Mouse (Mus musculus) liver, adult 2 months (tissue): ENCODE data around the gene Zmiz1. TPM values are rescaled to one million over a fixed set of nuclear protein-coding genes. Genes with fewer than 3 reads are reported as not detected.

Experiments used
- DNase-seq: peaks from one replicate; pipeline ENCODE4 v3.0.0-alpha.2; 2011; ENCODE audit warnings: low read depth, low spot score; ENCODE audit errors: extremely low read depth
- H3K27ac ChIP-seq: fragments of 200-500 bp; replicated peaks from 2 replicates; pipeline ENCODE4 v1.5.1; 2012; ENCODE audit warnings: low read depth, mild to moderate bottlenecking, control low read depth, inconsistent platforms, low read length; ENCODE audit not compliant: insufficient read depth
- H3K27me3 ChIP-seq: fragments of 200-500 bp; 2 replicates; pipeline ENCODE4 v1.6.1; 2012; ENCODE audit warnings: mild to moderate bottlenecking, moderate library complexity, low read length, inconsistent platforms; ENCODE audit not compliant: control insufficient read depth, insufficient read depth
- H3K36me3 ChIP-seq: fragments of 200-500 bp; 2 replicates; pipeline ENCODE4 v1.6.1; 2012; ENCODE audit warnings: low read length, inconsistent platforms; ENCODE audit not compliant: control insufficient read depth, insufficient read depth
- H3K4me1 ChIP-seq: fragments of 200-500 bp; 2 replicates; pipeline ENCODE4 v1.6.1; 2011; ENCODE audit warnings: low read length; ENCODE audit not compliant: control insufficient read depth, insufficient read depth
- H3K4me3 ChIP-seq: fragments of 200-500 bp; 2 replicates; pipeline ENCODE4 v1.5.1; 2011; ENCODE audit warnings: low read depth, mild to moderate bottlenecking, control low read depth, low read length, moderate library complexity; ENCODE audit not compliant: insufficient read depth
- H3K79me2 ChIP-seq: fragments of 200-500 bp; 2 replicates; pipeline ENCODE4 v1.6.1; 2012; ENCODE audit warnings: inconsistent platforms, mild to moderate bottlenecking, low read length, moderate library complexity; ENCODE audit not compliant: control insufficient read depth, insufficient read depth
- H3K9ac ChIP-seq: fragments of 200-500 bp; 2 replicates; pipeline ENCODE4 v1.6.1; 2012; ENCODE audit warnings: low read depth, mild to moderate bottlenecking, control low read depth, inconsistent platforms, low read length
- CTCF ChIP-seq: fragments of 200-500 bp; IDR thresholded peaks from 2 replicates; pipeline ENCODE4 v1.5.1; 2011; ENCODE audit warnings: low read depth, low read length, control low read depth
- POLR2A ChIP-seq: fragments of 200-500 bp; IDR thresholded peaks from 2 replicates; pipeline ENCODE4 v1.6.1; 2011; ENCODE audit warnings: low read length, control low read depth; ENCODE audit not compliant: insufficient read depth; ENCODE audit errors: extremely low read depth
- WGBS: fragments of 180-500 bp; shearing (Covaris S2); methylation state at CpG from one replicate; pipeline ENCODE4 v1.1.7; 2018; 5-methylcytosine and 5-hydroxymethylcytosine counted together
- polyA plus RNA-seq: library from polyadenylated mRNA; depleted of rRNA; stranded (reverse); fragments of >200 nt; gene quantifications from 2 replicates; pipeline ENCODE4 v1.2.3, GENCODE M21; 2012
- total RNA-seq: library from RNA; depleted of rRNA; stranded (reverse); fragments of >200 nt; gene quantifications from 2 replicates; pipeline ENCODE4 v1.2.3, GENCODE M21; 2014

Zmiz1 gene
- total and polyA plus RNA-seq, 2 experiments: 5.3 to 10.2 TPM

DNA sequence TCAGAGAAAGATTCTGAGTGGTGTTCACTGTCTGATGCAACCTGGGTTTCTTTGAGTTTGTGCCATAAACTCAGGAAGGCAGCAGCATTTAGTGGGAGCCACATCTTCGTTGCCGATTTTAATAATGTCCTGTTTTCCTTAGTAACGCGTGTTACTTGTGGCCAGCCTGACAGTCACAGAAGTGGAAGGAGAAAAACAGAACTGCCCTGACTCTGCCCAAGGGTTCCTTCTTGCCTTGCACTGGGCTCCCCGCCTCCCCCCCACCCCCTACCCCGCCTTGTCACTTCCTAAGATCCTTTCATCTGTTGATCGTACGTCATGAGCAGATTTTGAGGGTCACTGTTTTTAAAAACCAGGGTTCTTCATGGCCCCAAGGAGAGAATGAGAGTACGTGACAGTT, 88.9 kb downstream of the Zmiz1 start:
- no peak for DNase-seq
- H3K36me3 ChIP-seq: no peaks in the 10 kb centered on the region
- no peak overlapping the region for H3K9ac ChIP-seq
- peaks cover 19% of the 10 kb centered on the region for H3K79me2 ChIP-seq
- peaks cover 32% of the 10 kb centered on the region for H3K4me1 ChIP-seq
- no peaks in the 10 kb centered on the region for H3K27me3 ChIP-seq
- WGBS: 88% methylated on average over 9 of the region's 9 CpGs
- no peak overlapping the region for H3K4me3 ChIP-seq
- H3K27ac ChIP-seq: peak overlapping the region; percentile 7; the same call in 1 of the 2 replicates
- no peak for TF ChIP-seq CTCF
- TF ChIP-seq POLR2A: no peak

DNA sequence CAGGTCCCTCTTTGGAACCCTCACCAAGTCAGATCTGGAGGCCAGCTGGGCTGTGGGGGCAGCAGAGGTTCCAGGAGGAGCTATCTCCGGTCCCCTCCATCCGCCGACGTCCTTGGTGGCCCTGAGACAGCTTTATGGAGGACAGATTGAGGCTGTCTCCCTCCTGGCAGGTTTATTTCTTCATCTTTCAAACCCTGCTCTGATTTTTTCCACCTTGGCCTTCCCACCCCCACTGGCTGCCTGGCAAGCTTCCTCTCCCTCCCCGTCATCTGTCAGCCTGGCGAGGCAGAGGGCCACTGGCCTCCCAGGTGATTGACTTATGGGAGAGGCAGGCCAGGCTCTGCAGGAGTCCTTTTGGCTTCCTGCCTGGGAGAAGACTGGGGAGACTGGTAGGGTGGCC, 89.7 kb downstream of the Zmiz1 start:
- no peak overlapping the region for H3K4me3 ChIP-seq
- H3K27me3 ChIP-seq: no peaks in the 10 kb centered on the region
- 60% methylated on average over 6 of the region's 6 CpGs for WGBS
- peak overlapping the region; percentile 24; the same call in 1 of the 2 replicates for H3K9ac ChIP-seq
- no peaks in the 10 kb centered on the region for H3K36me3 ChIP-seq
- peak; percentile 81 for DNase-seq
- no peak for TF ChIP-seq CTCF
- no peak for TF ChIP-seq POLR2A
- no peak overlapping the region; the same call in 1 of the 2 replicates for H3K27ac ChIP-seq
- H3K4me1 ChIP-seq: peaks cover 27% of the 10 kb centered on the region
- H3K79me2 ChIP-seq: peaks cover 20% of the 10 kb centered on the region

DNA sequence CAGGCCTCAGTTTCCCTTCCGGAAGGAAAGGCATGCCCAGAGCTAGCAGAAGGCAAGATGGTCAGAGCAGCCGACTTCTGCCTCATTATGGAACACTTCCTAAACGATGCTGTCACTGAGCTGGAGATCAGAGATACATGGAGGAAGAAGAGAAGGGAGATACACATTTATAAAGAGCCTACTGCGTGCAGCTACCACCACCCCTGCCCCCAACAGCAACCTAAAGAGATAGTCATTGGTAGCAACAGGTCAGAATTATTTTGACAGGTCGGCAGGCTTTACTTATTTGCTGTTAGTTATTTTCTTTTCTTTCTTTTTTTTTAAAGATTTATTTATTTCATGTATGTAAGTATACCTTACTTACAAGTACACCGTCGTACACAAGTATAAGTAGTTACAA, 90.1 kb downstream of the Zmiz1 start:
- Histone ChIP-seq H3K36me3 (peaks cover 2% of the 10 kb centered on the region; the same call in 1 of the 2 replicates), H3K27ac (no peak overlapping the region), H3K79me2 (peaks cover 20% of the 10 kb centered on the region), H3K27me3 (no peaks in the 10 kb centered on the region), H3K4me3 (no peak overlapping the region), H3K4me1 (peaks cover 25% of the 10 kb centered on the region), H3K9ac (no peak overlapping the region)
- no peak for DNase-seq
- 90% methylated on average over 7 of the region's 7 CpGs for WGBS
- TF ChIP-seq CTCF (no peak), POLR2A (no peak)

DNA sequence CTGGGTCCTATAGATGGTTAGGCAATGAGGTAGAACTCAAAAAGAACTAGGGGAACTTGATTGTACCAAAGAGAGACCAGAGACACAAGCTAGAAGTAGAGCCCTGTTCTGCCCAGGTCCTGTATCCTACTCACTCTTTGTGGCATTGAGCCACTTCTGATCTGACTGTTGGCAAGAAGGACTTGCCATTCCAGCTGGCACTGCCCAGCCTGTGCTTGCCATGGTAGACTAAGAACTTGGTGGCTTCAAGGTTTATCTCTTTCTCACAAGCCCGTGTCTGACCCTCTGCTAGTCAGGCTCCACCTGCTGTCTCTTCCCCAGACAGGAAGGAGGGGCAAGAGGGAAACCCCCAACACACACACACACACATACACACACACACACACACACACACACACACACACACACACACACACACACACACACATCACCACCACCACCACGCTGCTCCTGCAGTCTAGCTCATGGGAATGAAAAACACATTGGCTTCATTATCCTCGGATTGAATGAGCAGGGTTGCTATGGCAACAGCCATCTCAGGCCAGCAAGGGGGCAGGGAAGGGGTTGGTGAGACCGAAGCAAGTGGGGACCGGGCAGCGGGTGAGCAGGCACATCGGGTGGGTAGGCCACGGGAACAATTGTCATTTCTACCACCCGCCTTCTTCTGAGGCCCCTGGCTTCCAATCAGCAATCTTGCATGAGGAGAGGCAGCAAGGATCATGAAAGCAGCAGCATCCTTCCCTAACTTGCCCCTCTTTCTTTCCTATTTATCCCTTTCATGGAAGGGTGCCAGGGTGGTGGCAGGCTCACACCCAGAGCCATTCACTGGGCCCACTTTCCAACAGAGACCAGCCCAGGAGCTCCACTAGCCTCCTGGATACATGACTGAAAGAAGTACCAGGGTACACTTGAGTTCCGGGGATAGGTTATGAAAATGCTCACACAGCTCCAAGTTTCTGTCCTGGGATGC, 91.2 kb downstream of the Zmiz1 start:
- Histone ChIP-seq H3K36me3 (peaks cover 2% of the 10 kb centered on the region; the same call in 1 of the 2 replicates), H3K27ac (no peak overlapping the region), H3K4me1 (peaks cover 25% of the 10 kb centered on the region), H3K4me3 (no peak overlapping the region), H3K79me2 (peaks cover 25% of the 10 kb centered on the region), H3K9ac (no peak overlapping the region), H3K27me3 (no peaks in the 10 kb centered on the region)
- DNase-seq: peak; percentile 78
- TF ChIP-seq POLR2A (no peak), CTCF (no peak)
- WGBS: 81% methylated on average over 10 of the region's 10 CpGs

DNA sequence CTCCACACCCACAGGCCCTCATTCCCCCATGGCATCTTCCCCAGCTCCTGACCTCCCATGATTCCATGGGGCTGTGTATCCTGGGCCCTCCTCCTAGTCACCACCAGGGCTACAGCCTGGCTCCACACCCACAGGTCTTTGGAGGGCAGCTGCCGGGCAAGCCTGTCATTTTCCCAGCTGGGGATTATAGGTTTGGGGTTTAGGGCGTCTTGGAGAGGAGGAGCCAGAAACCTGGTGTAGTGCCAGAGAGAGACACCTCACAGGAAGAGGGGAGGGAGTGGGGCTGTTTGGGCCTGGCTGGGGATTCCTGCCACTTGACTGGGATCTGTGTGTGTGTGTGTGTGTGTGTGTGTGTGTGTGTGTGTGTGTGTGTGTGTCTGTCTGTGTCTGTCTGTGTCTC, 92.7 kb downstream of the Zmiz1 start:
- TF ChIP-seq POLR2A (no peak), CTCF (no peak)
- peaks cover 2% of the 10 kb centered on the region; the same call in 1 of the 2 replicates for H3K36me3 ChIP-seq
- no peak overlapping the region for H3K27ac ChIP-seq
- peaks cover 25% of the 10 kb centered on the region for H3K79me2 ChIP-seq
- H3K27me3 ChIP-seq: no peaks in the 10 kb centered on the region
- WGBS: 66% methylated on average over 2 of the region's 2 CpGs
- no peak overlapping the region for H3K9ac ChIP-seq
- H3K4me1 ChIP-seq: peaks cover 25% of the 10 kb centered on the region
- DNase-seq: no peak
- H3K4me3 ChIP-seq: no peak overlapping the region
